Mouse (Mus musculus): ENCODE measurements around the gene Cntrl. TPM values are rescaled to one million over a fixed set of nuclear protein-coding genes. Genes with fewer than 3 reads are reported as not detected.

Gene Cntrl
- polyA plus RNA-seq, 1 experiment: 20.8 TPM

DNA sequence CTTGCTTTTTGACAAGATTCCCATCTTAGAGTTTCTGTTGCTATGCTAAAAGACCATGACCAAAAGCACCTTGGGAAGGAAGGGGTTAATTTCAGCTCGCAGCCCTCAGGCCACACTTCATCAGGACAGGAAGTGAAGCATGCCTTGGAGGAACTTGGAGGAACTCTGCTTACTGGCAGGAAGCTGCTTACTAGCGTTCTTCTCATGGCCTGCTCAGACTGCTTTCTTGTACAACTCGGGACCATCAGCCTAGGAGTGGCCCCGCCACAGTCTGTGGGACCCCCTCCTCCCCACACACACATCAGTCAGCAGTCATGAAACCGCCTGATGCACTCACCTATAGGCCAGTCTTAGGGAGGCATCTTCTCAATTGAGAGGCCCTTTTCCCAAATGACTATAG, 64.8 kb downstream of the Cntrl start:
- no peak for DNase-seq (ENCODE audit: low spot score)

DNA sequence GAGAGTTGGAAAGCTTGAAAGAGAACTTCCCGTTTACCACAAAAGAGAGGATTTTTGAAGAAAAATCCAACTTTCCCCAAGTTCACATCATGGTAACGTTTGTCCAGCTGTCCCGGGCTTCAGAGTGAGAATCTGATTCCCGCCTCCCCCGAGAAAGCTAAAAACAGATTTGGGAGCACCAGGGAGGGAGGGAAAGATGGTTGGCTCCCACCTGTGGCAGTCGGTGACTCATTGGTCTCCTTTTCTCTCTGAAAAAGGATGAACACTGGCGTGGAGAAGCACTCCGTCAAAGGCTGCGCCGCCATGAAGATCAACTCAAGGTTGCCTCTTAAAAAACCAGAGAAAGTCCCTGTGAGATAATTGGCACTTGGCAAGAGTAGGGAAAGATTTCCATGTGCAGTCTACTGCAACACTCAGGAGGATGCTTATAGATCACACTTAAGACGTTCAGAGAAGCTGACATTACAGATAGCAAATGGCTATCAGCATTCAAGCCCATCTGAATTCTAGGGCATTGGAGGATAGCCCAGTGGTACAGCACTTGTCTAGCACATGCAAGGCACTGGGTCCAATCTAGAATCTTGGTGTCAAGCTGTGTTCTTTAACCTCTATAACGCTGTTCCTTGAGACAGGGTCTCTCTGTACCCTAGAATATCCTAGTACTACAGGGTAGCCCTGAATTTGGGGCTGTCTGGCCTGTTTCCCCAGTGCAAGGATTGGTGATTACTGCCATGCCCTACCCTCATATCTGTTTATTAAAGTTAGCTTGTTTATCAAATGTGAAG, 66.2 kb downstream of the Cntrl start:
- no peak for DNase-seq (ENCODE audit: low spot score)

DNA sequence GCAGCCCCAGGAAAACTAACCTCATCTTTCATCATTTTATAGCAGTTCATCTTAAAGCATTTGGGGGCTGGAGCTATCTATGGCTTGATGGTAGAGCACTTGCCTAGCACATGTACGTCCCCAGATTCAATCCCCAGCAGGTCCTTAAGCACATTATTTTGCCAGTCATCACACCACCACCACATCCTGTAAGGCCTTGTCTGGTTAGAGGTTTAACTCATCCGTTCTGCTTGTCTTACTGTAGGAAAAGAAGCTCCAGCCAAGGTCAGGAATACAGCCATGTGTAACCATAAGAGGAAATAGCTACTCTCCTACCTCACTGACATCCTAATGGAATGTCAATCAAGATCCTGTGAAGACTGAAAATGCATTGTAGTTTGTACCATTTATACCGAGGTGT, 68.9 kb downstream of the Cntrl start:
- no peak for DNase-seq (ENCODE audit: low spot score)

DNA sequence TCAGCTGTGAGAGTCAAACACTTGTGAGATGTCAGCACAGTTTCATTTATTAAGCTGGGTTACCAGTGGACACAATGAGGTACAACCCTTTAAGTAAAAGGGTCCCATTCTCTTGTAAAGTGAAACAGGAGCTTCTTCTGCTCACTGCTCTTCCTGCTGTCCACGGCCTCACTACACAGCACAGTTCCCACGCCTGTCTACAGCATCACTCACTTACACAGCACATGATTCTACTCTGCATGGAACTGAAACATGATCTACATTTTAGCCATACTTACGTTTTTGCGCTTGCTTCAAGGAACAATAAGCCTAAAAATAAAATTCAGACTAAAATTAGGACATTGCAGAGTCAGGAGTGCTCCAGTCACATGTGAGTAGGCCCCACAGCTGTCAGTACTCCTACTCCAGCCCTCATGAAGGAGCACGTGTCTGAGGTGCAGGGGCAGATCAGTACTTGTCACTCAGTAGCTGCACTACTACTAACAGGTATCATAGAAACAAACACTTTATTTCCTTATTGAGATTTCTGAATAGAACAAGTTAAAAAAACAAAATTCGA, 73.9 kb downstream of the Cntrl start:
- DNase-seq (ENCODE audit: low spot score): no peak

DNA sequence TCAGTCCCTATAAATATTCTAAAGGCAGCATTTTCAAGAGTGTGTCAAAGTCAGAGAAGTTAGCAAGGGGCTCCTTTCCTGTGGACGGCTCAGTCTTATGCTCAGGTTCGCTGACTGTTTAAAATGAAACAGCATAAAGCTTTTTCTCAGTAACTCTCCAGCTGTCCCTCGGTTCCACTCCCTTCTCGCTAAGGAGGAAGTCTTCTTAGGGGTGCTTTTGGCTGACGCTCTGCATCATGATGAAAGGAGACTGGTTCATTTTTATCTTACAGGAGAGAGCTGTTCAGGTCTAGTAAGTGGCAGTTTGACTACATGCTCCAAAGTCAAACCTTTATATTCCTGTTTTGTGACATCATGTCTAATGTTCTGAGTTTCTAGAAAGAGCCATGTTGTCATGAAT, 79.6 kb downstream of the Cntrl start:
- no peak for DNase-seq (ENCODE audit: low spot score)

DNA sequence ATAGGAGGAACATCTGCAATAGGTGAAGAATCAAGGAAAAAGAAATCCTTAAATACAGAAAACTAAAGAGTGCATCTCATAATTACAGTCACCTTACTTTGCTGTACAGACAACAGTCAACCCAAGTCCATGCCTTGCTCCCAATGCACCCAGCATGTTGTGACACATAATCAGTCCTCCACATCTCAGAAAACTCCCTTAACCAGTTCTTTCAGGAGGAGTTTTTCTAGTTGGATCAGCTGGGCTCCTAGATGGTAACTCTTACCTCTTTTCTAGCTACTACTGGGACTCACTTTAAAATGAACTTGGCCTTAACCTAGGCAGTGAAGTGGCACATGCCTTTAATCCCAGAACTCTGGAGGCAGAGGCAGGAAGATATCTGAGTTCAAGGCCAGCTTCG, 84.7 kb downstream of the Cntrl start:
- no peak for DNase-seq (ENCODE audit: low spot score)

DNA sequence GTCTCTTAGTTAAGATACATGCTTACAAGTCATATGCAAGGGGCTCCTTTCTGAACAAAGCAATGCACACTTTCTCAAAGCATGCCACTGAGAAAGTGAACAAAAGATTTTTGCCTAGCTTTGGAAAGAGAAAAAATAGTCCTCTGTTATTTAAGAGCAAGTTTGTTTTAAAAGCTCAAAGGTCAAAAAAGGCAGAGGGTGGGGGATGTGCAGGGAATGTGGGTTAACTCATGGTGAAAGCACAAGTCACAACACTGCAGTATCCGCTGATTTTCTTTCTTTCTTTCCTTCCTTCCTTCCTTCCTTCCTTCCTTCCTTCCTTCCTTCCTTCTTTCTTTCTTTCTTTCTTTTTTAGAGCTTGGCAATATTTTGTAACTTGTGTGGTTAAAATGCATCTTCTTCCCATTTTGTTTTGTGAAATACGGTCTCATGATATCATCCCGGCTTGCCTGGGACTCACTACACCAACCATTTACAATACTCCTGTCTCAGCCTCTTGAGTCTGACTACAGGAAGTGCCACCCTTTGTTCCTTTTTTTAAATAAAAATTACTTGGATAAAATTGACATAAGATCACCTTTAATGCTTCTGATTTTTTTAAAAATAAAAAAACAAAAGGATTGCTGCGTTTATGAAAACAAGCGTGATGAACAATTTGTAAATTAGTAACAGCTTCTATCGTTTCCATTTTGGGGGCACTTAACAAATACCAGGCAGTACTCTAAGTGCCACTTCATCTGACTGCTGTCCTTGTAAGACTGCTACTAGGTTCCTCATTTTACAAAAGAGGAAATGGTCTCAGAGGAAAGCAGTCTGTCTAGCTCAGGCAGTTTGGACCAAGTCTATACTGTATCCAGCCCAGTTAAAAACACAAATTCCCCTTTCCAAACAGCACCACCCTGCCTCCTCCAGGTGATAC, 86.6 kb downstream of the Cntrl start:
- no peak for DNase-seq (ENCODE audit: low spot score)

DNA sequence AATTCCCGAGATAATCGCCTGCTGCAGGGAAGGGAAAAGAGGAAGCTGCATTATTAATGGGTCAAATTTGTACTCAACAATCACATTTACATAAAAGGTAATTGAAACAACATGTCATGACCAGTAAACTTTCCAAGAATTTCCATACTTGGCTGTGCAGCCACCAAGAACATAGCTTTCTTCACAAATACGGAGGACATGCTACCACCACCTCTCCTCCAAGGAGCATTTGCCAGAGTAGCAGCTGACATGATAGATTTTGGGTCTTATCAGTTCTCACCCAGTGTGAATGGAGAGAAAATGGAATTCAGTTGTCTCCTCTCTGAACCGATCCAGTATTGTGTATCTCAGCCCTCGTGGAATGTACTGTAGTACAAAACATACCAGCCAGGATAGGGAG, 90.2 kb downstream of the Cntrl start:
- no peak for DNase-seq (ENCODE audit: low spot score)

DNA sequence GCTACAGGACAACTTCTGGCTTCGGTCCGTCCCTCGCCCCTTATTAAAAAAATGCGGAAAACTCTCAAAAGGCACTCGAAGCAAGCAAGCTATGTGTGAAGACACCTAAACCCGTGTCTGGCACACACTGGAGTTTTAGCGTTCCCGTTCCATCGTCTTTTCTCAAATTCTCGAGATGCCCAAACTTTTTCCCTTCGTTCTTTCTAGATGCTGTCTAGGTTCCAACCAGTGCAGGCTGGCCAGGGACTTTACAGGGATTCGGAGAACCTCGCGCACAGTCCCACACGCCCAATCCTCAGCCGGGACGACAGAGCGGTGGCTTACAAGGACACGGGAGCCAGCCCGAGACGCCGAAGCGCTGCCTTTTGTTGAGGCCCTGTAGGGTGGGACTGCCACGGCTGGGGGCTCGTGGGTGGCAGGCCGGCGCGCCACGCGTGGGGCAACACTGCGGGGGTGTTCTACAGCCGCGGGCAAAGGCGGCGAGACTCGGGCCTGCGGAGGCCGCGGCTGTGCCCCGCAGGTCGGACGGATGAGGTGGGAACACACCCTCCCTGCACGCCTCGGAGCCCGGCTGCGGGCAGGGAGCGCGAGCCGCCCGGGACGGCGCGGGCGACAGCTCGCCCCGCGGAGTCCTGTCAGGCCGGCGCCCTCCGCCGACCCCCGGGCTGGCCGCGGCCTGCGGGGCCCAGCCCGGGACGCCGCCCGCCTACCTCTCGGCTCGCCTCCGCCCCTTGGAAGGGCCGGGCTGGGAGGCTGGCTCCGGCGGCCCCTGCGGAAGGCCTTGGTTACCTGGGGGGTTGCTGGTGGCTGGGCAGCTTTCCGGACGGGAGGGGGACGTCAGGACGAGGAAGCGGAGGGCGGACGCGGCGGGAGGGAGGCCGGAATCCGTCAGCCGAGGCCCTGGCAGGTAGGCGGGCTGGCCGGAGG, 90.9 kb downstream of the Cntrl start:
- DNase-seq (ENCODE audit: low spot score): peak; percentile 62

DNA sequence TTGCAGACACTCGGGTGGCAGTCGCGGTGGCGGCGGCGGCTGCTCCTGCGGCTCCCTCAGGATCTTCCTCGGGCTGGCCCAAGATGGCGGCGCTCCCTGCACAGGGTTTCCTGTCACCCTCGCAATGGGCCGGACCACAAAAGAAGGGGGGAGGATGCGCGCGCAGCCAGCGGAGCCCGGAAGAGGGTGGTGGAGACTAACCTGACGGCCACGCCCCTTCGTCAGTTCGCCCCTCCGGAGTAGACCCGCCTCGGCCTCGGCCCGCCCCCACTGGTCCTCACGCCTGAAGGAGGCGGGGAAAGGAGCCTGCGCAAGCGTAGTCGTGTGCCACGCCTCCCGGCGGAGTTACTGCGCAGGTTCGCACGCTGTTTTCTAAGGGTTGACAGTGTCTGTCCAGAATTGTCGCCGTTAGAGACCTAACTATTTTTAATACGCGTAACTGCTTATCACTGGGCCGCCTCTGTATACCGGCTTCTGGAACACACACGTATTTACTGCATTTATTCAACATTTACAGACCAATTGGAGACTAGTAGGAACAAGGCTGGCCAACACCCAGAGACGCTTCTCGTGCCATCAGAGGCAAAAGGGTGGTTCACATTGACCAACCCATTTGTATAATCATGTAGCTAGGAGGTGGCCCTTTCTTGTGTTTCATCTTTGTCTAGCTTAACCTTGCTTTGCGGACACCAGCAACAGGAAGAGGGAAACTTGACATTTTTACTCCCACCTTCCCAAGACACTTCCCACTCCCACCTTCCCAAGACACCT, 91.8 kb downstream of the Cntrl start, which contains the start of gene Rab14:
TSS of gene Rab14 (minus strand) at position 223 of the 771 bp plus-strand sequence.
- DNase-seq (ENCODE audit: low spot score): peak; percentile 98

DNA sequence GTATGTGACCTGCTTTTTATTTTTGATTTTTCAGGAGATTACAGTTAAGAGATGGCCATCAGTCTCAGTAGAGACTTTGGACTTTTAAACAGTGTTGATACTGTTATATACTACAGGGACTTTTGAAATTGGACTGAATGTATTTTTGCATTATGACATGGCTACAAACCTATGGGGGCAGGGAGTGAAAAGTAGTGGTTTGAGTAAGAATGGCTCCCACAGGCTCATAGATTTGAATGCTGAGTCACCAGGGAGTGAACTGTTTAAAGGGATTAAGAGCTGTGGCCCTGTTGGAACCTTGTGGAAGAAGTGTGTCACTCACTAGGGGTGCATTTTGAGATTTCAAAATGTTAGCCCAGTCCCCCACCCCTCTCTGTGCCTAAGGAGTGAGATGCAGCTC, 94.4 kb downstream of the Cntrl start:
- no peak for DNase-seq (ENCODE audit: low spot score)

DNA sequence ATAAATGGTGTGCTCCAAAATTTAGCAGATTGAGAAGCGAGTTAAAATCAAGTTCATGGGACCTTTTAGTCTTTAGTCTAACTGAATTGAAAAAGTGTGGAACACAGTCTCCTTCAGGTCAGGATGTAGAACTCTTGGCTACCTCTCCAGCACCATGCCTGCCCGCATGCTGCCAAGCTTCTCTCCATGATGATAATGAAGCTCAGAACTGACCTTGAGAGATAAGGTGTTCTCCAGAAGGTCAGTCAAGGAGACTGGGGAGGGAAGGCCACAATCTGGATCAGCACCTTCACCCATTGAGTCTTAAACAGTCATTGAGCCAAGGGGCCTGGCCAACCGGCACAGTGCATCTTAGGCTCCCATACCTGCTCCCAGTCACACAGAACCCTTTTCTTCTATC, 97.5 kb downstream of the Cntrl start:
- no peak for DNase-seq (ENCODE audit: low spot score)

DNA sequence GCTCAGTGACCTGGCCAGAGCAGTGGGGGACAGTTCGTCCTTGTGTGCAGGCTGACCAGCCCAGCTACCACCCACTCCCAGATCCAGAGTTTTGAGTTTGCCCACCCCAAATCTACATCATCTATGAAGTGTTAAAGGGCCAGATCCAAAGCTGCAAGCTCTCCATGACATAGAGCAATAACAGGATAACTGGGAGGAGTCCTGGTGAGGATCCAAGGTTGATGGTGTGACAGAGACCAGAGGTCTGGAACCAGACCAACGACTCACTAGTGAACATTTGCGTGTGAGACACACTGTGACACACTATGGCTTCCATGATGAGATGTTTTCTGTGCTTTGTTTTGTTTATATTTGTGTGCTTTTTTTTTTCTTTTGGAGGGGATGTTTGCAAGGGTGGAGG, 98.8 kb downstream of the Cntrl start:
- DNase-seq (ENCODE audit: low spot score): no peak

DNA sequence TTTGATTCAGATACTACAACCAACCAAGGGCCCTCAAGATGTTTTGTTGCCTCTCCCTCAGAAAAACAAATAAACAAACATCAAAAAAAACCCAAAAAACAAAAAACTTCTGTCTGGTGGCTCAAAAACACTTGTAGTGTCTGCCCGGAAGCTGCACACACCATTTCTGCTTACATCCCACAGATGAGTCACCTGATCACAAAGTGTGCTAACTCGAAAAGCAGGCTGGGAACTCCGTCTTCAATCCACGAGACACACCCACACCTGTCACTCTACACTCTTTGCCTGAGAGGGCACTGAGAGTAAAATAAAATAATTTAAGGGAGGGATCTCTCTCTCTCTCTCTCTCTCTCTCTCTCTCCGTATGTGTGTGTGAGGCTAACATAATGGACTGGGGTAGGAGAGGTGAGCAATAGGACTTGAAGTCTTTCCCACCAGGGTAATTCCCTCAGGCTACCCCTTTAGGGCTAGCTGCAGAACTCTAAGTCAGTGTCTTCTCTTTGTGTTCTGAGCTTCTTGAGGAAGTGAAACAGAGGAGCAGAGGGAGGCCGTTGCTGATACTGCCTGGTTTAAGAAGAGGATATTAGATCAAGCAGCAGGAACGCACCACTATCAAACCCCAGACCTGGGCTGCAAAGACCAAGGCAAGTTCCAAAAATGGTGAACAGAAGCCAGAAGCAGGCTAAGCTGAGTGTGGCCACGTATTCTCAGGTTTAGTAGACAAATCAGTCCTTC, 99.8 kb downstream of the Cntrl start:
- peak; percentile 15 for DNase-seq (ENCODE audit: low spot score)

DNA sequence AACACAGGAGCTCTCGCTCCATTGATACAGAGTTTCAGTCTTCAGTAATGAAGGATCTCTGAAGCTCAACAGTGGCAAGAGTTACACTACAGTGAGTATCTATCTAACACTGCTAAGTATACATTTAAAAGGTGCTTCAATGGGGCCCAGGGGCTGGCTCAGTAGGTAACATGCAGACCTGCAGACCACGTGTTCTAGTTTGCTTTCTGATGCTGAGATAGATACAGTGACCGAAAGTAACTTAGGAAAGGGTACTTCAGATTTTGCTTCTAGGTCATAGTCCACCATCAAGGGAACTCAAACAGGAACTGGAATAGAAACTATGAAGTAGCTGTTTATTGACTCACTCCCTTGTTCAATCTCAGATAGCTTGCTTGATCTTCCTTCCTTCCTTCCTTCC, 102.4 kb downstream of the Cntrl start:
- peak; percentile 11 for DNase-seq (ENCODE audit: low spot score)

DNA sequence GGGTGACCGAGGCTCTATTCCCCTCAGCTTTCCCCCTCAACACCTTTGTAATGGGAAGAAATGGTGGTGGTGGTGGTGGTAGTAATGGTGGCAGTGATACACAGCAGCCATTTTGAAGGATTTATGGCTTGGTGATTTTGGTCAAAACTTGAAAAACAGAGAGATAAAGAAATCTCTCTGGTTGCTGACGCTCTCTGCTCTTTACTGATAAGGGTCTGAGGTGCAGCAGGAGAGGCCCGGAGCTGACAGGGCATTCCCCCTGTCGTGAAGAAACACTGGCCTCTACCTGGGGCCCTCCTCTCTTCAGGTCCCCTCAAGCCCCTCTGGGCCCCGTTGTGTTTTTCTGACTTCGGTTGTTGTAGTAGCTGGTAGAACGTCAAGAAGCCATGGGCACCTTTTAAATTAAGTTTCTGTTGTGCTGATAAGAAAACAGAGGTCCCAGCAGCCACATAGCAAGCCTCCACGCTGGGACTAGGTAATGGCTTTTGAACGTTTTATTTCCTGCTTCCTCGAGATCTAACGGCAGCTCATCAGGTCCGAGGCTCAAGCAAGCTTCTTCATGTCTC, 104.1 kb downstream of the Cntrl start:
- DNase-seq (ENCODE audit: low spot score): peak; percentile 16

DNA sequence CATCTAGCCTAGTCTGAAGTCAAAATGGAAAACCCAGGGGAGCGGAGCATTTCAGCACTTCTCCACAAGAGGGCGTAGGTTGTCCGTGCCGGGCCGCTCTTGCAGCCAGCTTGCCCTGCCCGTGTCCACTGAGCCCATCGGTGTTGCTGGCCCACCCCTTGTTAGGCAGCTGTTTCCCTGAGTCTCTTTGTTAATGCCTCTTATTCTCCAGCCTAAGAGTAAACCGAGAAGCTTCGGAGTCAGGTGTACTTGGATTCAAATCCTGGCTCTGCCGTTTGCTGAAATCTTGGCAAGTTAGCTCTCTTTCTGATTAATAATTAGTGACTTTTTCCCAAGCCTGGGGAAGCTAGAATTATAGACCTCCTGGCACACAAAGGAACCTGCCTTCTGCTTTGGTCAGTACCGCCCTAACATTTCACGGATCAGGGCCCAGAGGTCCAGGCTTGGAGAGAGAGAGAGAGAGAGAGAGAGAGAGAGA, 105.6 kb downstream of the Cntrl start:
- DNase-seq (ENCODE audit: low spot score): peak; percentile 74

DNA sequence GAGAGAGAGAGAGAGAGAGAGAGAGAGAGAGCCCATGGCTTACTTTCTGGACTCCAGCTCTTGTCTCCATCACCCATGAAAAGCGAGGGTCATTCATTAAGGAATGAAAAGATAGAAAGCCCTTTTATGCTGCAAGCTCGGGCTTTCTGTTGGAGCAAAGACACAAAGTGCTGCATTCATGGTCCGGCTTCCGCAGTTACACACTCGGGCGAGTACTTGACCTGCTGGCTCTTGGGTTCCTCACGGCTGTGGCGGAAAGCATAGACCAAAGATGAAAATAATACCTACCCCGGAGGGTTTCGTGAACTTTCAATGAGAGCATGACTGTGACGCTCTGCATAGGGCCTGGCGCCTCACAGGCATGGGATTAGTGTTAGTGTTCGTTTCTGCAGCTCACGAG, 106.1 kb downstream of the Cntrl start:
- peak; percentile 16 for DNase-seq (ENCODE audit: low spot score)

DNA sequence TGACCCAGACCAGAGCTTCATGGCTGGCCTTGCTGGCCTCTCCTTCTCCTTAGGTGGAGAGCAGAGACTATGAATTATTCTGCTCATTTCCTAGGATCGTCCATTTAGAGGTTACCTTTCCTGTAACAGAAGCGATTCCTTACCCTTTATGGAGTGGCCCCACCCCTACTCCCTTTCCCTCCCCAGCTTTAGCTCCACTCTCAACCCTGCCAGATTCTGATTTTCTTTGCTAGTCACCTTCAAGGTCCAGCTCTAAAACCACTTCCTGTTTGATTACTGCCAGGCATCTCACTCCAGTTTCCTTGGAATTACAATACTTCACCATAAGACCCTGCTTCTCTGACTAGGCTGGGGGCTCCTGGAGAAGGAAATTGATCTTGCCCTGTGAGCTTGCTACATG, 107.4 kb downstream of the Cntrl start:
- DNase-seq (ENCODE audit: low spot score): no peak

DNA sequence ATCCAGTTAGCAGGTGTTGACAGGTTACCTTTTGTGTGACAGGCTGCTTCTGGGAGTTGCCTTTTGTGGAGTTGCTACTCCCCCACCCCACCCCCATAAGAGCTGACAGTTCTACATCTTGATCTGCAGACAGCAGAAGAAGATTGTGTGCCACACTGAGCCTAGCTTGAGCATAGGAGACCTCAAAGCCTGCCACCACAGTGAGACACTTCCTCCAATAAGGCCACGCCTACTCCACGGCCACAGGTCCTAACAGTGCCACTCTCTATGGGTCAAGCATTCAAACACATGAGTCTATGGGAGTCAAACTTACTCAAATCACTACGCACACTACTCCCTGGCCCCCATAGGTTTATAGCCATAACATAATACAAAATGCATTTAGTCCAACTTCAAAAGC, 109.4 kb downstream of the Cntrl start:
- peak; percentile 10 for DNase-seq (ENCODE audit: low spot score)

Data from urinary bladder, adult 2 months (tissue).